Mouse (Mus musculus) CH12.LX (cell line): ENCODE data around the gene Mgat3. TPM values are rescaled to one million over a fixed set of nuclear protein-coding genes. Genes with fewer than 3 reads are reported as not detected.
A peak's percentile ranks its signal among the peaks of the same experiment; 100 is the strongest.

Source experiments
- DNase-seq: peaks from one replicate; pipeline ENCODE4 v3.0.0-alpha.2; 2013; ENCODE audit errors: extremely low read depth
- H3K27ac ChIP-seq: 2 replicates; pipeline ENCODE4 v1.5.1; 2012; ENCODE audit warnings: low read depth, mild to moderate bottlenecking, control low read depth, moderate library complexity; ENCODE audit not compliant: insufficient read depth
- H3K27me3 ChIP-seq: replicated peaks from 2 replicates; pipeline ENCODE3; 2012; ENCODE audit warnings: inconsistent platforms
- H3K36me3 ChIP-seq, 2 experiments: replicated peaks in 1 of 2; 2 replicates each; pipeline versions ENCODE3 to v1.6.1; 2012; ENCODE audit warnings: inconsistent platforms in 1 of 2, low read length in 1 of 2, mild to moderate bottlenecking in 1 of 2, mixed read lengths in 1 of 2, moderate library complexity in 1 of 2; ENCODE audit not compliant: control insufficient read depth in 1 of 2, insufficient read depth in 1 of 2
- H3K4me1 ChIP-seq, 2 experiments: 2 replicates each; pipeline ENCODE4 v1.6.1; 2012; ENCODE audit warnings: inconsistent platforms in 1 of 2, moderate library complexity in 1 of 2; ENCODE audit not compliant: insufficient read depth in 2 of 2, control insufficient read depth in 1 of 2
- H3K4me2 ChIP-seq: 2 replicates; pipeline ENCODE4 v1.6.1; 2012; ENCODE audit warnings: low read depth, mild to moderate bottlenecking, control low read depth; ENCODE audit not compliant: poor library complexity, insufficient read depth, severe bottlenecking
- H3K4me3 ChIP-seq, 3 experiments: fragments of 150-350 bp in 1 of 3; sonication (generic) in 1 of 3; replicated peaks in 1 of 3; 2 replicates each; pipeline versions ENCODE3 to v1.5.1; 2011 to 2012; ENCODE audit warnings: low read depth in 2 of 3, low read length in 2 of 3, mild to moderate bottlenecking in 2 of 3, moderate library complexity in 2 of 3, control low read depth in 1 of 3, improper control_type of control experiment in 1 of 3, inconsistent platforms in 1 of 3, mixed read lengths in 1 of 3; ENCODE audit not compliant: poor library complexity in 1 of 3
- H3K79me2 ChIP-seq: replicated peaks from 2 replicates; pipeline ENCODE4 v1.6.1; 2012; ENCODE audit warnings: mild to moderate bottlenecking, moderate library complexity; ENCODE audit not compliant: control insufficient read depth, poor library complexity, insufficient read depth, severe bottlenecking; ENCODE audit errors: extremely low read depth
- H3K9ac ChIP-seq: 2 replicates; pipeline ENCODE4 v1.6.1; 2012; ENCODE audit warnings: low read depth, mild to moderate bottlenecking, control low read depth, moderate library complexity; ENCODE audit not compliant: insufficient read depth
- H3K9me3 ChIP-seq: replicated peaks from 2 replicates; pipeline ENCODE3; 2012; ENCODE audit warnings: low read length, inconsistent platforms, mixed read lengths
- BHLHE40 ChIP-seq: IDR thresholded peaks from 2 replicates; pipeline ENCODE4 v1.6.1; 2011; ENCODE audit warnings: mild to moderate bottlenecking, low read depth, low read length, improper control_type of control experiment
- CHD1 ChIP-seq: IDR thresholded peaks from 2 replicates; pipeline ENCODE4 v1.6.1; 2012; ENCODE audit warnings: low read depth, low read length, improper control_type of control experiment, inconsistent platforms
- CHD2 ChIP-seq: IDR thresholded peaks from 2 replicates; pipeline ENCODE4 v1.6.1; 2011; ENCODE audit warnings: low read length, improper control_type of control experiment
- CTCF ChIP-seq, 2 experiments: IDR thresholded peaks in 1 of 2; conservative IDR thresholded peaks in 1 of 2; 2 replicates each; pipeline ENCODE4 v1.5.1; 2011 to 2012; ENCODE audit warnings: low read depth in 2 of 2, low read length in 2 of 2, improper control_type of control experiment in 1 of 2, inconsistent platforms in 1 of 2, mild to moderate bottlenecking in 1 of 2, moderate library complexity in 1 of 2
- E2F4 ChIP-seq: IDR thresholded peaks from 2 replicates; pipeline ENCODE4 v1.6.1; 2011; ENCODE audit warnings: low read depth, low read length, improper control_type of control experiment; ENCODE audit not compliant: insufficient replicate concordance
- ELF1 ChIP-seq: IDR thresholded peaks from 2 replicates; pipeline ENCODE4 v1.6.1; 2014; ENCODE audit warnings: low read depth, mild to moderate bottlenecking, inconsistent platforms, low read length, improper control_type of control experiment
- EP300 ChIP-seq: IDR thresholded peaks from 2 replicates; pipeline ENCODE4 v1.6.1; 2011; ENCODE audit warnings: low read length, improper control_type of control experiment
- ETS1 ChIP-seq: conservative IDR thresholded peaks from 2 replicates; pipeline ENCODE4 v1.6.1; 2012; ENCODE audit warnings: low read depth, mild to moderate bottlenecking, inconsistent platforms, low read length, improper control_type of control experiment, moderate library complexity
- GABPA ChIP-seq: IDR thresholded peaks from 2 replicates; pipeline ENCODE4 v1.6.1; 2012; ENCODE audit warnings: low read depth, low read length, improper control_type of control experiment, inconsistent platforms; ENCODE audit not compliant: insufficient replicate concordance
- HCFC1 ChIP-seq: IDR thresholded peaks from 2 replicates; pipeline ENCODE4 v1.6.1; 2012; ENCODE audit warnings: low read depth, mild to moderate bottlenecking, inconsistent platforms, low read length, improper control_type of control experiment
- IRF4 ChIP-seq: IDR thresholded peaks from 2 replicates; pipeline ENCODE4 v1.6.1; 2014; ENCODE audit warnings: low read depth, mild to moderate bottlenecking, inconsistent platforms, low read length, improper control_type of control experiment
- JUN ChIP-seq: IDR thresholded peaks from 2 replicates; pipeline ENCODE4 v1.6.1; 2011; ENCODE audit warnings: low read depth, mild to moderate bottlenecking, low read length, improper control_type of control experiment, moderate library complexity; ENCODE audit not compliant: insufficient read depth
- JUND ChIP-seq: conservative IDR thresholded peaks from 2 replicates; pipeline ENCODE4 v1.6.1; 2011; ENCODE audit warnings: low read depth, low read length, improper control_type of control experiment
- KAT2A ChIP-seq: IDR thresholded peaks from 2 replicates; pipeline ENCODE4 v1.6.1; 2012; ENCODE audit warnings: low read length, improper control_type of control experiment, inconsistent platforms; ENCODE audit not compliant: insufficient replicate concordance
- MAFK ChIP-seq: IDR thresholded peaks from 2 replicates; pipeline ENCODE4 v1.6.1; 2011; ENCODE audit warnings: low read length, improper control_type of control experiment; ENCODE audit not compliant: insufficient replicate concordance
- MAX ChIP-seq: IDR thresholded peaks from 2 replicates; pipeline ENCODE4 v1.6.1; 2011; ENCODE audit warnings: low read length, improper control_type of control experiment
- MAZ ChIP-seq: IDR thresholded peaks from 2 replicates; pipeline ENCODE4 v1.6.1; 2012; ENCODE audit warnings: low read depth, mild to moderate bottlenecking, inconsistent platforms, low read length, improper control_type of control experiment, moderate library complexity
- MEF2A ChIP-seq: IDR thresholded peaks from 2 replicates; pipeline ENCODE4 v1.6.1; 2014; ENCODE audit warnings: low read depth, mild to moderate bottlenecking, inconsistent platforms, low read length, improper control_type of control experiment, borderline replicate concordance
- MXI1 ChIP-seq: IDR thresholded peaks from 2 replicates; pipeline ENCODE4 v1.6.1; 2011; ENCODE audit warnings: mild to moderate bottlenecking, low read depth, low read length, improper control_type of control experiment
- MYC ChIP-seq: IDR thresholded peaks from 2 replicates; pipeline ENCODE4 v1.6.1; 2011; ENCODE audit warnings: low read depth, mild to moderate bottlenecking, improper control_type of control experiment, low read length
- NELFE ChIP-seq: IDR thresholded peaks from 2 replicates; pipeline ENCODE4 v1.6.1; 2011; ENCODE audit warnings: low read depth, low read length, improper control_type of control experiment
- NRF1 ChIP-seq: IDR thresholded peaks from 2 replicates; pipeline ENCODE4 v1.6.1; 2014; ENCODE audit warnings: low read depth, mild to moderate bottlenecking, inconsistent platforms, low read length, improper control_type of control experiment, moderate library complexity
- PAX5 ChIP-seq: IDR thresholded peaks from 2 replicates; pipeline ENCODE4 v1.6.1; 2012; ENCODE audit warnings: low read length, inconsistent platforms, mixed read lengths
- POLR2A ChIP-seq: IDR thresholded peaks from 2 replicates; pipeline ENCODE4 v1.6.1; 2011; ENCODE audit warnings: low read depth, mild to moderate bottlenecking, improper control_type of control experiment, low read length
- POLR2AphosphoS2 ChIP-seq: IDR thresholded peaks from 2 replicates; pipeline ENCODE4 v1.6.1; 2011; ENCODE audit warnings: low read depth, low read length, improper control_type of control experiment
- RAD21 ChIP-seq: IDR thresholded peaks from 2 replicates; pipeline ENCODE4 v1.6.1; 2011; ENCODE audit warnings: low read depth, mild to moderate bottlenecking, low read length, improper control_type of control experiment, moderate library complexity
- RCOR1 ChIP-seq: conservative IDR thresholded peaks from 2 replicates; pipeline ENCODE4 v1.6.1; 2012; ENCODE audit warnings: low read depth, mild to moderate bottlenecking, inconsistent platforms, low read length, improper control_type of control experiment
- SIN3A ChIP-seq: IDR thresholded peaks from 2 replicates; pipeline ENCODE4 v1.6.1; 2012; ENCODE audit warnings: low read length, improper control_type of control experiment, inconsistent platforms
- SMC3 ChIP-seq: IDR thresholded peaks from 2 replicates; pipeline ENCODE4 v1.6.1; 2011; ENCODE audit warnings: low read depth, low read length, improper control_type of control experiment
- TBP ChIP-seq: conservative IDR thresholded peaks from 2 replicates; pipeline ENCODE4 v1.6.1; 2011; ENCODE audit warnings: low read depth, low read length, improper control_type of control experiment
- TCF12 ChIP-seq: IDR thresholded peaks from 2 replicates; pipeline ENCODE4 v1.6.1; 2014; ENCODE audit warnings: low read depth, mild to moderate bottlenecking, inconsistent platforms, low read length, improper control_type of control experiment
- UBTF ChIP-seq: IDR thresholded peaks from 2 replicates; pipeline ENCODE4 v1.6.1; 2012; ENCODE audit warnings: low read depth, mild to moderate bottlenecking, inconsistent platforms, low read length, improper control_type of control experiment, moderate library complexity
- USF1 ChIP-seq: IDR thresholded peaks from 2 replicates; pipeline ENCODE4 v1.6.1; 2014; ENCODE audit warnings: low read depth, mild to moderate bottlenecking, inconsistent platforms, low read length, improper control_type of control experiment
- USF2 ChIP-seq: conservative IDR thresholded peaks from 2 replicates; pipeline ENCODE4 v1.6.1; 2011; ENCODE audit warnings: low read depth, low read length, improper control_type of control experiment
- ZC3H11A ChIP-seq: IDR thresholded peaks from 2 replicates; pipeline ENCODE4 v1.6.1; 2012; ENCODE audit warnings: low read depth, mild to moderate bottlenecking, inconsistent platforms, low read length, improper control_type of control experiment
- ZKSCAN1 ChIP-seq: IDR thresholded peaks from 2 replicates; pipeline ENCODE4 v1.6.1; 2012; ENCODE audit warnings: low read depth, inconsistent platforms, low read length, improper control_type of control experiment, borderline replicate concordance
- ZMIZ1 ChIP-seq: IDR thresholded peaks from 2 replicates; pipeline ENCODE4 v1.6.1; 2012; ENCODE audit warnings: low read depth, mild to moderate bottlenecking, inconsistent platforms, low read length, improper control_type of control experiment
- ZNF384 ChIP-seq: IDR thresholded peaks from 2 replicates; pipeline ENCODE4 v1.6.1; 2012; ENCODE audit warnings: low read depth, low read length, improper control_type of control experiment, inconsistent platforms
- dilution Hi-C: fragments of 300-500 bp; cut with MboI; formaldehyde crosslinking; loops from 2 replicates; pipeline ENCODE4 v1.14.3; 2020; ENCODE audit warnings: low sequenced_read_pairs; ENCODE audit not compliant: extremely low pct_unique_long_range_greater_than_20kb, extremely low pct_ligation_motif_present
- in situ Hi-C: fragments of 300-500 bp; cut with MboI; formaldehyde crosslinking; loops from 3 replicates; pipeline ENCODE4 v1.14.3; 2019; ENCODE audit warnings: low sequenced_read_pairs, low pct_ligation_motif_present, low pct_unique_long_range_greater_than_20kb, mixed read lengths
- polyA plus RNA-seq: library from polyadenylated mRNA; unstranded; fragments of >175 nt; gene quantifications from 2 replicates; pipeline ENCODE4 v1.2.1, GENCODE M21; 2012; ENCODE audit warnings: low read depth; ENCODE audit not compliant: insufficient read length
- total RNA-seq, 2 experiments: library from RNA; depleted of rRNA; stranded (reverse); fragments of 300-350 nt in 1 of 2; fragments of >200 nt in 1 of 2; gene quantifications; 2 replicates each; pipeline ENCODE4 v1.2.3; 2012 to 2014

Mgat3 gene
- total and polyA plus RNA-seq, 3 experiments: 0.09 to 0.36 (median 0.21) TPM

DNA sequence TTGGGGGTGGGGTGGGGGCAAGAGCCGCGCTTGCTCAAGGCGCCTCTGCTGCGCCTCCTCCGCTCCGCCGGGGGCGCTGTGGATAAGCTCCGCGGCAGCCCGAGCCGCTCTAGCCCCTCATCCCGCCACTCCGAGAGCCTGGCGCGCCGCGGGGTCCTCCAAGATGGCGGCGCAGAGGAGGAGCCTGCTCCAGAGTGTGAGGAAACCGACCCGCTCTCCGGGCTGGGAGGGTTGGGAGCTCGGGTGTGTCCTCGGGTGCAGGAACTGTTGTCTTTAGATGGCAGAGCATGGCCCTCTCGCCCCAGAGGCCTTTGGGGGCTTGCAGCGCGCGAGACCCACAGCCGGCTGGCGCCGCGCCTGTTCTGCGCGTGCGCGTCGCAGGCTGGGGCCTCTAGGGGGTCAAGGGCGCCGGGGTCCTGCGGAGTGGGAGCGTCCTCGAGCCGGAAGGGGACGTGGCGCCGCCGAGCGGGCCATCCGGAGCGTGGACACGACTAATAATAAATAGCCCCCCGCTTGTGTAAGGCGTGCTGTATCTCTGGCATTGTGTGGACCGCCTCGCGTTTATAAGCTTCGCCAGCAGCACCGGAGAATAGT lies 40.4 kb upstream of the Mgat3 start, which contains the start of gene Tab1:
Gene Tab1 (plus strand): TSS at position 135 of the 594 bp plus-strand sequence.
- peak within 1 kb of the TSS; percentile 79 for H3K4me2 ChIP-seq
- H3K4me1 ChIP-seq: peaks cover 6 to 41% of the 10 kb centered on the region in 2 experiments
- dilution Hi-C loops: no loop called here
- no peaks in the 10 kb centered on the region for H3K9me3 ChIP-seq
- H3K79me2 ChIP-seq: peaks cover 22% of the 10 kb centered on the region; the same call in 1 of the 2 replicates
- H3K4me3 ChIP-seq: peak within 1 kb of the TSS; percentile 78 to 85 (median 83)
- peak; percentile 88 for DNase-seq
- no peaks in the 10 kb centered on the region for H3K27me3 ChIP-seq
- TF ChIP-seq MEF2A: peak; percentile 68
- TF ChIP-seq USF2: no peak
- TF ChIP-seq RAD21: no peak
- peak; percentile 86 for TF ChIP-seq HCFC1
- TF ChIP-seq NELFE: peak; percentile 70; the same call in 1 of the 2 replicates
- TF ChIP-seq JUND: no peak
- TF ChIP-seq IRF4: peak; percentile 62
- TF ChIP-seq GABPA: peak; percentile 87
- TF ChIP-seq POLR2A: peak; percentile 83
- peak; percentile 85 for TF ChIP-seq NRF1
- peak; percentile 87 for TF ChIP-seq SIN3A
- no peak for TF ChIP-seq UBTF
- 0 out of 2 replicates have a peak, but pooled peaks have one; percentile 25 for TF ChIP-seq ETS1
- peak; percentile 36; the same call in 1 of the 2 replicates for TF ChIP-seq MAX
- TF ChIP-seq ZMIZ1: no peak
- peak; percentile 97 for TF ChIP-seq TCF12
- TF ChIP-seq KAT2A: peak; percentile 77; the same call in 1 of the 2 replicates
- peak; percentile 55 for TF ChIP-seq ELF1
- TF ChIP-seq JUN: no peak
- peak; percentile 68; the same call in 1 of the 2 replicates for TF ChIP-seq CHD2
- TF ChIP-seq CTCF (conservative IDR thresholded peaks at IDR 0.05 in 1 of 2, IDR thresholded peaks at IDR 0.05 in 1 of 2; ENCODE audit: low read depth in 2 of 2, low read length in 2 of 2): peak in 1 of 2 experiments; percentile 73; a peak in 2 of 4 replicates
- peak; percentile 65 for TF ChIP-seq MXI1
- TF ChIP-seq POLR2AphosphoS2: no peak
- no peak for TF ChIP-seq SMC3
- no peak for TF ChIP-seq RCOR1
- no peak for TF ChIP-seq ZNF384
- no peak for TF ChIP-seq ZC3H11A
- no peak for TF ChIP-seq CHD1
- 0 out of 2 replicates have a peak, but pooled peaks have one; percentile 10 for TF ChIP-seq BHLHE40
- TF ChIP-seq ZKSCAN1: no peak
- no peak for TF ChIP-seq MAFK
- peak; percentile 70 for TF ChIP-seq TBP
- TF ChIP-seq EP300: no peak
- no peak for TF ChIP-seq PAX5
- peak; percentile 64; the same call in 1 of the 2 replicates for TF ChIP-seq E2F4
- no peak for TF ChIP-seq USF1
- TF ChIP-seq MAZ: peak; percentile 82; the same call in 1 of the 2 replicates
- TF ChIP-seq MYC: 0 out of 2 replicates have a peak, but pooled peaks have one; percentile 49
- TF ChIP-seq, all 38 proteins: peak for 21
- Histone ChIP-seq H3K36me3 (peaks cover 3 to 24% of the 10 kb centered on the region in 2 experiments), H3K9ac (peak within 1 kb of the TSS; percentile 89), H3K27ac (peak within 1 kb of the TSS; percentile 77)
- in situ Hi-C loops: no loop called here
